Mouse (Mus musculus) embryonic fibroblast, embryonic 13.5 days (primary cell): ENCODE data around the gene Il12rb2.

Experiments
- CTCF ChIP-seq: IDR thresholded peaks from 2 replicates; pipeline ENCODE4 v1.5.1; 2011; ENCODE audit warnings: mild to moderate bottlenecking, control low read depth, low read length, moderate library complexity, borderline replicate concordance; ENCODE audit not compliant: insufficient read depth
- POLR2A ChIP-seq: IDR thresholded peaks from 2 replicates; pipeline ENCODE4 v1.6.1; 2011; ENCODE audit warnings: low read depth, mild to moderate bottlenecking, control low read depth, low read length, moderate library complexity

GRCm38 (mm10) chr6:67267408-67268244 lies 108.4 kb downstream of the Il12rb2 start:
- TF ChIP-seq CTCF, result no peak
- TF ChIP-seq POLR2A, result no peak
